In the genomic region with DNA sequence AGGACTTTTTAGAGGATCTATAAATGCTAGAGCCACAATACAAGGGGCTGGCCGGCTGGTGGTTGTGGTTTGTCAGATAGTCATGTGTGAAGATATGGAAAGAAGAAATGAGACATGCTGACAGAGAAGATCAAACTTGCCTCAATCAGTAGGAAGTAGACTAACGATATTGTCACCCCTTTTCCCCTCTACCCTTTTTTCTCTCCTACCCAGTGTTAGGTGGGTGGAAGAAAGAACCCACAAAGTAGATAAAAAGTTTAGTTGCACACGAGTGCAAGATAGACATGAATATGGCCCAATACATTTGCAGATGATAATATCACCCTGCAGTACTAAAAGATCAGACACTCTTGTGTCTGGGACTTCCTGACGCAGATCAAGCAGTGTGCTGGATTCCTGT, we compare ENCODE assay signal across 26 mouse cellular contexts. TPM values are rescaled to one million over a fixed set of nuclear protein-coding genes. Genes with fewer than 3 reads are reported as not detected.
DNase-seq lines count a peak whose midpoint lies in the region; ATAC-seq lines count a peak whose summit lies in the region.
"Had no signal": no experiment of that assay in that cellular context is flagged by ENCODE, and none has a peak within 500 bp of the region (broad histone marks: within the 10 kb centered on the region; RNA-seq: fewer than 3 reads in every experiment).

No protein-coding gene starts in this region.

- H3K4me1 ChIP-seq in intestine, embryonic 15.5 days (replicated peaks) = no peaks in the 10 kb centered on the region
- H3K4me1 ChIP-seq: embryonic facial prominence, embryonic 13.5 days; embryonic facial prominence, embryonic 15.5 days; forebrain, embryonic 10.5 days; forebrain, embryonic 12.5 days had no signal

- peaks cover 64% of the 10 kb centered on the region for H3K36me3 ChIP-seq in intestine, embryonic 15.5 days

- DNase-seq in CD4-positive, CD25-positive, alpha-beta regulatory T cell, adult 2 months (ENCODE audit: low read depth, low spot score) = peak; percentile 13
- DNase-seq in yolk sac, embryonic 10.5 days (ENCODE audit: low spot score) = no peak
- DNase-seq in heart, postnatal 4 days = no peak
- DNase-seq: adrenal gland, adult 2 months; adrenal gland, postnatal 10 days; adrenal gland, postnatal 25 days; B cell, adult 2 months; cerebellum, adult 11 months; cerebellum, adult 18-20 months; cerebellum, adult 8-10 months; cerebellum, adult 9-11 months; cerebellum, postnatal 14 days; cerebellum, postnatal 36 days; embryo, embryonic 11 days had no signal

- no peaks in the 10 kb centered on the region for H3K27me3 ChIP-seq in intestine, embryonic 15.5 days (replicated peaks)
- H3K27me3 ChIP-seq: embryonic facial prominence, embryonic 13.5 days; embryonic facial prominence, embryonic 15.5 days; forebrain, embryonic 12.5 days; Patski had no signal

- H3K4me2 ChIP-seq in intestine, embryonic 15.5 days (replicated peaks) = no peak overlapping the region
- H3K4me2 ChIP-seq: embryonic facial prominence, embryonic 13.5 days; embryonic facial prominence, embryonic 15.5 days; forebrain, embryonic 12.5 days had no signal

- H3K27ac ChIP-seq in intestine, embryonic 15.5 days = no peak overlapping the region
- H3K27ac ChIP-seq: embryonic facial prominence, embryonic 13.5 days; embryonic facial prominence, embryonic 15.5 days; forebrain, embryonic 10.5 days; forebrain, embryonic 12.5 days had no signal

- no peaks in the 10 kb centered on the region for H3K9me3 ChIP-seq in intestine, embryonic 15.5 days
- H3K9me3 ChIP-seq: embryonic facial prominence, embryonic 13.5 days; embryonic facial prominence, embryonic 15.5 days; forebrain, embryonic 10.5 days; forebrain, embryonic 12.5 days had no signal

- H3K9ac ChIP-seq in intestine, embryonic 15.5 days = no peak overlapping the region
- H3K9ac ChIP-seq: embryonic facial prominence, embryonic 13.5 days; embryonic facial prominence, embryonic 15.5 days; forebrain, embryonic 12.5 days had no signal

- ATAC-seq in CD4-positive, CD25-positive, alpha-beta regulatory T cell, adult 4 months = no peak
- ATAC-seq in activated CD4-positive, CD25-positive, alpha-beta regulatory T cell, adult 4 months = peak; percentile 46
- peak; percentile 47 for ATAC-seq in megakaryocyte, adult 5-6 weeks (ENCODE audit: poor library complexity, severe bottlenecking)
- ATAC-seq in intestine, embryonic 15.5 days = no peak
- ATAC-seq: forebrain, embryonic 14.5 days; forebrain, embryonic 16.5 days; Patski had no signal

- 93% methylated on average over 4 of the region's 4 CpGs for WGBS in intestine, embryonic 15.5 days

- no peak overlapping the region for H3K4me3 ChIP-seq in intestine, embryonic 15.5 days (replicated peaks)
- H3K4me3 ChIP-seq: embryonic facial prominence, embryonic 13.5 days; embryonic facial prominence, embryonic 15.5 days; erythroblast, embryonic 14.5 days; forebrain, embryonic 10.5 days; forebrain, embryonic 12.5 days had no signal

RNA-seq across cellular contexts. Expression of a gene that starts 12.0 kb away (rescaled TPM):
- polyA plus RNA-seq in CD4-positive, CD25-positive, alpha-beta regulatory T cell, adult 4 months (2017; shearing (Covaris generic)) = 10 to 100 TPM; 56.1 to 73.3 TPM
- 10 to 100 TPM; 60.0 to 64.2 TPM for polyA plus RNA-seq in activated CD4-positive, CD25-positive, alpha-beta regulatory T cell, adult 4 months (2017; shearing (Covaris generic))
- 0.98 and 1.0 TPM in 2 replicates for total RNA-seq in megakaryocyte, adult 5-6 weeks (2015)
- total RNA-seq in megakaryocyte, adult 5-6 weeks (2017) = 0.51 and 1.1 TPM in 2 replicates
- 1.00 and 1.0 TPM in 2 replicates for polyA plus RNA-seq in intestine, embryonic 15.5 days (2015; fragmentation: Nextera tagmentation; extraction: Ambion mirVana)
- 1 to 10 TPM; 2.8 to 3.0 TPM for total RNA-seq in heart, postnatal 4 days (2021)
- polyA plus RNA-seq: erythroblast, embryonic 14.5 days had no signal

RNA-seq across cellular contexts. Expression of a gene that starts 15.2 kb away (rescaled TPM):
- 10 to 100 TPM; 15.2 to 26.6 TPM for polyA plus RNA-seq in CD4-positive, CD25-positive, alpha-beta regulatory T cell, adult 4 months (2017; shearing (Covaris generic))
- polyA plus RNA-seq in activated CD4-positive, CD25-positive, alpha-beta regulatory T cell, adult 4 months (2017; shearing (Covaris generic)) = 10 to 100 TPM; 15.2 to 22.2 TPM
- total RNA-seq in megakaryocyte, adult 5-6 weeks (2015) = 18.7 and 23.5 TPM in 2 replicates
- total RNA-seq in megakaryocyte, adult 5-6 weeks (2017) = 19.2 and 34.6 TPM in 2 replicates
- polyA plus RNA-seq in intestine, embryonic 15.5 days (2015; fragmentation: Nextera tagmentation; extraction: Ambion mirVana) = 12.5 and 15.1 TPM in 2 replicates
- total RNA-seq in heart, postnatal 4 days (2021) = 10 to 100 TPM; 15.5 to 15.6 TPM

RNA-seq across cellular contexts. Expression of a gene that starts 48.3 kb away (rescaled TPM):
- polyA plus RNA-seq in CD4-positive, CD25-positive, alpha-beta regulatory T cell, adult 4 months (2017; shearing (Covaris generic)) = 10 to 100 TPM in 1 of 2 experiments, 1 to 10 TPM in 1; 5.4 to 10.7 TPM
- polyA plus RNA-seq in activated CD4-positive, CD25-positive, alpha-beta regulatory T cell, adult 4 months (2017; shearing (Covaris generic)) = 1 to 10 TPM; 3.4 to 4.5 TPM
- not detected in 2 replicates for total RNA-seq in megakaryocyte, adult 5-6 weeks (2015)
- total RNA-seq in megakaryocyte, adult 5-6 weeks (2017) = 0.18 TPM in 1 of 2 replicates, not detected in the other
- 2.7 and 2.9 TPM in 2 replicates for polyA plus RNA-seq in intestine, embryonic 15.5 days (2015; fragmentation: Nextera tagmentation; extraction: Ambion mirVana)
- total RNA-seq in heart, postnatal 4 days (2021) = not detected
- total RNA-seq: adrenal gland, adult 2 months; adrenal gland, postnatal 10 days; adrenal gland, postnatal 25 days had no signal
- polyA plus RNA-seq: adrenal gland, adult 2 months; erythroblast, embryonic 14.5 days had no signal

Comparison
In these comparisons a context has a peak if more than half of its experiments do, and no peak if none do; other contexts are left out.
1. ATAC-seq: peak in activated CD4-positive, CD25-positive, alpha-beta regulatory T cell, adult 4 months (single experiment) and megakaryocyte, adult 5-6 weeks (single experiment); none in CD4-positive, CD25-positive, alpha-beta regulatory T cell, adult 4 months (single experiment) and intestine, embryonic 15.5 days (single experiment).
2. RNA of a gene that starts 12.0 kb away (polyA plus RNA-seq): 56.1 to 73.3 TPM in CD4-positive, CD25-positive, alpha-beta regulatory T cell, adult 4 months and 60.0 to 64.2 TPM in activated CD4-positive, CD25-positive, alpha-beta regulatory T cell, adult 4 months; 1.00 to 1.0 TPM in intestine, embryonic 15.5 days; every median in the first group is over 10 times any median in the second.